Mouse (Mus musculus) hindbrain, embryonic 11.5 days (tissue): Measurements from ENCODE around the gene Il12rb1. TPM values are rescaled to one million over a fixed set of nuclear protein-coding genes. Genes with fewer than 3 reads are reported as not detected.

Experiments
- polyA plus RNA-seq: library from polyadenylated mRNA; unstranded; fragments of >200 nt; fragmentation: Nextera tagmentation; extraction: Ambion mirVana; gene quantifications from 2 replicates; pipeline ENCODE4 v1.2.1, GENCODE M21; 2014

The Il12rb1 gene
- polyA plus RNA-seq, 1 experiment from 2014 or later = 0.08 TPM

Other genes starting within 250 kb of the Il12rb1 start
- gene Isyna1, start 214.1 kb upstream of the Il12rb1 start, polyA plus RNA-seq = 57.9 and 65.1 TPM in 2 replicates
- gene Ssbp4, start 199.6 kb upstream of the Il12rb1 start, polyA plus RNA-seq = 126 and 129 TPM in 2 replicates
- gene Lrrc25, start 192.3 kb upstream of the Il12rb1 start, polyA plus RNA-seq = 0.85 and 0.97 TPM in 2 replicates
- not detected in 2 replicates for gene Gdf15, start 176.0 kb upstream of the Il12rb1 start, polyA plus RNA-seq
- 170 TPM in 2 replicates for gene Pgpep1, start 148.1 kb upstream of the Il12rb1 start, polyA plus RNA-seq
- gene Lsm4, start 135.2 kb upstream of the Il12rb1 start, polyA plus RNA-seq = 282 and 299 TPM in 2 replicates
- 126 and 137 TPM in 2 replicates for gene Jund, start 109.5 kb upstream of the Il12rb1 start, polyA plus RNA-seq
- 0.03 and 0.14 TPM in 2 replicates for gene Iqcn, start 105.0 kb upstream of the Il12rb1 start, polyA plus RNA-seq
- gene Gm3336, start 89.9 kb upstream of the Il12rb1 start, polyA plus RNA-seq = not detected in 2 replicates
- gene Pde4c, start 84.7 kb upstream of the Il12rb1 start, polyA plus RNA-seq = 0.09 TPM in 1 of 2 replicates, not detected in the other
- 91.5 and 94.3 TPM in 2 replicates for gene Rab3a, start 53.8 kb upstream of the Il12rb1 start, polyA plus RNA-seq
- gene Mpv17l2, start 47.5 kb upstream of the Il12rb1 start, polyA plus RNA-seq = 38.7 and 40.6 TPM in 2 replicates
- gene Pik3r2, start 31.7 kb upstream of the Il12rb1 start, polyA plus RNA-seq = 31.5 and 36.5 TPM in 2 replicates
- 11.2 and 12.3 TPM in 2 replicates for gene Mast3, start 3.4 kb upstream of the Il12rb1 start, polyA plus RNA-seq
- 9.9 and 10.3 TPM in 2 replicates for gene Arrdc2, start 31.3 kb downstream of the Il12rb1 start, polyA plus RNA-seq
- 10.7 and 12.2 TPM in 2 replicates for gene Kcnn1, start 54.8 kb downstream of the Il12rb1 start, polyA plus RNA-seq
- 162 and 173 TPM in 2 replicates for gene Ccdc124, start 65.5 kb downstream of the Il12rb1 start, polyA plus RNA-seq
- 0.47 and 0.71 TPM in 2 replicates for gene Slc5a5, start 84.3 kb downstream of the Il12rb1 start, polyA plus RNA-seq
- 3,048 and 3,182 TPM in 2 replicates for gene Rpl18a, start 89.0 kb downstream of the Il12rb1 start, polyA plus RNA-seq
- gene Map1s, start 97.5 kb downstream of the Il12rb1 start, polyA plus RNA-seq = 32.3 and 34.3 TPM in 2 replicates